In the genomic region with DNA sequence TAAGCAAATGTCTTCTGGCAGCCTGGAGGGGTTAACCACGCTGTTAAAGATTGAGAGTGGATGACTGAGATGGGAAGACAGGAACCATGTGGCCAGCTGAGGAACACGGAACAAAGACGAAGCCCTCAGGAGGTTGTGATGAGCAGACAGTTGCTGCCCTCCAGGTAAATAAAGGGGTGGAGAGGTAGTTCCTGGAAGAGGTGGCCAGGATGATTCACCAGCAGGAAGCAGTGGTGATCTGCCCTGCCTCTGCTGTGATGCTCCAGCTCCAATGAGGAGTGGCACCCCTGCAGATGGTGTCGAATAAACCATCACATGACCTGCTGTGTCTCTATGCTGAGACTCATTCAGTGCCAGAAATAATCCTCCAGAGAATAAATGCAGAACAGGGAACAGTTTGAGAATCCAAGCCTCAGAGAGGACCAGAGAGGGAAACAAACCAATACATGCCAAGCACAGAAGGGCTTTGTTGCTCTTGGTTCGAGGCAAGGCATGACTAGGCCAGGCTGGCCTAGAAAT, we compare ENCODE assay signal across 32 mouse cellular contexts.
A peak's percentile ranks its signal among the peaks of the same experiment; 100 is the strongest.
DNase-seq lines count a peak whose midpoint lies in the region; ATAC-seq and TF ChIP-seq lines count a peak whose summit lies in the region.
"Had no signal": no experiment of that assay in that cellular context is flagged by ENCODE, and none has a peak within 500 bp of the region (broad histone marks: within the 10 kb centered on the region; RNA-seq: fewer than 3 reads in every experiment).

No protein-coding gene starts in this region.

- no peak for ATAC-seq in forebrain, embryonic 14.5 days
- ATAC-seq in forebrain, postnatal 0 days: no peak
- peak; percentile 14 for ATAC-seq in activated CD4-positive, CD25-positive, alpha-beta regulatory T cell, adult 4 months
- ATAC-seq: forebrain, embryonic 16.5 days; hindbrain, embryonic 16.5 days; intestine, embryonic 16.5 days; midbrain, embryonic 15.5 days had no signal

- H3K36me3 ChIP-seq in forebrain, embryonic 14.5 days (ENCODE audit: control insufficient read depth, insufficient read depth, low read length): no peaks in the 10 kb centered on the region
- no peaks in the 10 kb centered on the region for H3K36me3 ChIP-seq in forebrain, postnatal 0 days (ENCODE audit: insufficient read depth)
- no peaks in the 10 kb centered on the region for H3K36me3 ChIP-seq in myocyte (ENCODE audit: control insufficient read depth, insufficient read depth)
- H3K36me3 ChIP-seq: G1E; heart, embryonic 12.5 days; limb, embryonic 10.5 days; limb, embryonic 15.5 days; midbrain, embryonic 15.5 days; neural tube, embryonic 13.5 days had no signal

- intact Hi-C loops in heart, postnatal 14 days (cut with DNase I): no loop called here

- no peaks in the 10 kb centered on the region for H3K79me2 ChIP-seq in myocyte (ENCODE audit: control insufficient read depth, insufficient read depth)

- TF ChIP-seq POLR2A in myocyte (IDR thresholded peaks at IDR 0.05; ENCODE audit: insufficient read length, low read depth): no peak

- H3ac ChIP-seq in myocyte (ENCODE audit: control insufficient read depth, insufficient read length): no peak overlapping the region

- no peak overlapping the region for H3K9ac ChIP-seq in forebrain, embryonic 14.5 days (ENCODE audit: low read length)
- H3K9ac ChIP-seq in forebrain, postnatal 0 days: no peak overlapping the region
- H3K9ac ChIP-seq: heart, embryonic 12.5 days; limb, embryonic 15.5 days; liver, embryonic 14.5 days; midbrain, embryonic 15.5 days; neural tube, embryonic 13.5 days had no signal

- TF ChIP-seq CTCF in forebrain, postnatal 0 days (IDR thresholded peaks at IDR 0.05; ENCODE audit: low read depth): no peak

- H3K4me1 ChIP-seq in forebrain, embryonic 14.5 days (ENCODE audit: control insufficient read depth, insufficient read depth, low read length): no peaks in the 10 kb centered on the region
- H3K4me1 ChIP-seq in forebrain, postnatal 0 days (ENCODE audit: insufficient read depth): no peaks in the 10 kb centered on the region
- H3K4me1 ChIP-seq: limb, embryonic 10.5 days; midbrain, embryonic 15.5 days; neural tube, embryonic 13.5 days had no signal

- peak; percentile 21 for DNase-seq in forebrain, embryonic 14.5 days (ENCODE audit: low spot score)
- DNase-seq in forebrain, postnatal 0 days: no peak
- DNase-seq in CD4-positive, CD25-positive, alpha-beta regulatory T cell, adult 2 months (ENCODE audit: low read depth, low spot score): peak; percentile 57
- no peak for DNase-seq in right cerebral cortex, adult 2 months (ENCODE audit: low spot score in 2 of 2)
- no peak for DNase-seq in heart, postnatal 14 days
- no peak for DNase-seq in urinary bladder, postnatal 4 days (ENCODE audit: low spot score in 2 of 2)
- DNase-seq: adrenal gland, postnatal 25 days; cerebellum, adult 8-10 months; cerebellum, postnatal 25 days; heart, adult 2 months; kidney, adult 8-10 months; kidney, postnatal 4 days; lung, adult 2 months; lung, postnatal 10 days; right cerebral cortex, postnatal 14 days; spleen, adult 18-20 months; thymus, adult 2 months; thymus, postnatal 36 days had no signal

- H3K4me3 ChIP-seq in forebrain, embryonic 14.5 days (ENCODE audit: low read depth, low read length): no peak overlapping the region
- no peak overlapping the region for H3K4me3 ChIP-seq in forebrain, postnatal 0 days (ENCODE audit: low read depth, low read length)
- H3K4me3 ChIP-seq in myocyte: no peak overlapping the region
- H3K4me3 ChIP-seq: heart, adult 2 months; heart, embryonic 12.5 days; limb, embryonic 10.5 days; limb, embryonic 15.5 days; midbrain, embryonic 15.5 days; neural tube, embryonic 13.5 days had no signal

- H3K9me3 ChIP-seq in forebrain, embryonic 14.5 days (replicated peaks; ENCODE audit: control insufficient read depth, low read length): no peaks in the 10 kb centered on the region
- no peaks in the 10 kb centered on the region for H3K9me3 ChIP-seq in forebrain, postnatal 0 days (ENCODE audit: low read length)
- H3K9me3 ChIP-seq: G1E; heart, embryonic 12.5 days; limb, embryonic 10.5 days; limb, embryonic 15.5 days; midbrain, embryonic 15.5 days; neural tube, embryonic 13.5 days had no signal

- H3K4me2 ChIP-seq in forebrain, embryonic 14.5 days (ENCODE audit: low read length): no peak overlapping the region
- H3K4me2 ChIP-seq in forebrain, postnatal 0 days (ENCODE audit: low read depth): no peak overlapping the region
- no peak overlapping the region for H3K4me2 ChIP-seq in myocyte (ENCODE audit: low read depth)
- H3K4me2 ChIP-seq: heart, embryonic 12.5 days; limb, embryonic 15.5 days; midbrain, embryonic 15.5 days; neural tube, embryonic 13.5 days had no signal

- H3K27me3 ChIP-seq in forebrain, embryonic 14.5 days (replicated peaks; ENCODE audit: control insufficient read depth, insufficient read depth, low read length): no peaks in the 10 kb centered on the region
- no peaks in the 10 kb centered on the region for H3K27me3 ChIP-seq in forebrain, postnatal 0 days (ENCODE audit: insufficient read depth, low read length)
- H3K27me3 ChIP-seq in myocyte (ENCODE audit: control insufficient read depth, insufficient read depth, insufficient read length): no peaks in the 10 kb centered on the region
- H3K27me3 ChIP-seq: heart, embryonic 12.5 days; limb, embryonic 15.5 days; midbrain, embryonic 15.5 days; neural tube, embryonic 13.5 days had no signal

- WGBS in forebrain, embryonic 14.5 days: 69% methylated on average over 5 of the region's 5 CpGs
- 64% methylated on average over 5 of the region's 5 CpGs for WGBS in forebrain, postnatal 0 days

- no peak overlapping the region for H3K27ac ChIP-seq in forebrain, embryonic 14.5 days (ENCODE audit: low read depth, low read length)
- no peak overlapping the region for H3K27ac ChIP-seq in forebrain, postnatal 0 days (ENCODE audit: low read depth, low read length)
- H3K27ac ChIP-seq: heart, adult 2 months; kidney, postnatal 0 days; limb, embryonic 10.5 days; limb, embryonic 15.5 days; liver, embryonic 14.5 days; macrophage; midbrain, embryonic 15.5 days; neural tube, embryonic 13.5 days had no signal

TF ChIP-seq in myocyte, 11 proteins besides CTCF, POLR2A, EP300 and RAD21:
- TF ChIP-seq CEBPB (IDR thresholded peaks at IDR 0.05; ENCODE audit: insufficient read depth, poor library complexity, severe bottlenecking): no peak
- peak; percentile 88 for TF ChIP-seq USF1 (IDR thresholded peaks at IDR 0.05; ENCODE audit: low read depth)
- TF ChIP-seq E2F4 (IDR thresholded peaks at IDR 0.05; ENCODE audit: insufficient read depth): no peak
- TF ChIP-seq REST (IDR thresholded peaks at IDR 0.05; ENCODE audit: insufficient read depth, insufficient read length): no peak
- no peak for TF ChIP-seq TCF12 (IDR thresholded peaks at IDR 0.05; ENCODE audit: insufficient read depth, poor library complexity, severe bottlenecking)
- no peak for TF ChIP-seq MAX (IDR thresholded peaks at IDR 0.05; ENCODE audit: low read depth)
- no peak for TF ChIP-seq SRF (IDR thresholded peaks at IDR 0.05; ENCODE audit: control insufficient read depth, insufficient read length, low read depth)
TF ChIP-seq in myocyte: peak in this region for 1.

Comparison
In these comparisons a context has a peak if more than half of its experiments do, and no peak if none do; other contexts are left out.
1. DNase-seq: peak in forebrain, embryonic 14.5 days (single experiment) and CD4-positive, CD25-positive, alpha-beta regulatory T cell, adult 2 months (single experiment); none in forebrain, postnatal 0 days (single experiment), right cerebral cortex, adult 2 months (0 of 2), heart, postnatal 14 days (0 of 2) and urinary bladder, postnatal 4 days (0 of 2).